Mouse (Mus musculus) bone marrow, adult 2 months (tissue): ENCODE results near the gene Slc29a4.

Source experiments
- CTCF ChIP-seq: fragments of 200-500 bp; IDR thresholded peaks from 2 replicates; pipeline ENCODE4 v1.5.1; 2011; ENCODE audit warnings: low read length, control low read depth; ENCODE audit not compliant: control insufficient read depth, insufficient read depth
- POLR2A ChIP-seq: fragments of 200-500 bp; IDR thresholded peaks from 2 replicates; pipeline ENCODE4 v1.6.1; 2011; ENCODE audit warnings: low read depth, mild to moderate bottlenecking, control low read depth, low read length, borderline replicate concordance; ENCODE audit not compliant: control insufficient read depth

DNA sequence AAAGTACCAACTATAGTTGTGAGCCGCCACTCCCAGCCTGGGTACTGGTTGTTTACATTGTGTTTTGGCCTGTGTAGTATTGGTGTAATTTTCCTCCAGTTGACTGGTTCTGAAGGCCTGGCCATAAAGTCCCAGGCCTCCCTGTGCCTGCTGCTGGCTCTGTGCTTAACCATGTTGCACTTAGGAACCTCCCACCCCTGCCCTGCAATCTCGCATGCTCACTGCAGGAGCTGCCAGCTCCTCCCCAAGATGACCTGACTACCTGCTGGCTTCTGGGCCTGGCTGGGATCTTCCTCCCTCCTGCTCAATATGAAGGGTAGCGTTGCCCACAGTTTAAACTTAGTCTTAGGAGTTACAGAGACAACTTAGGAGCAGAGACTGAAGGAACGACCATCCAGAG, 40.0 kb upstream of the Slc29a4 start:
- TF ChIP-seq CTCF = no peak
- TF ChIP-seq POLR2A = no peak
